In the genomic region with DNA sequence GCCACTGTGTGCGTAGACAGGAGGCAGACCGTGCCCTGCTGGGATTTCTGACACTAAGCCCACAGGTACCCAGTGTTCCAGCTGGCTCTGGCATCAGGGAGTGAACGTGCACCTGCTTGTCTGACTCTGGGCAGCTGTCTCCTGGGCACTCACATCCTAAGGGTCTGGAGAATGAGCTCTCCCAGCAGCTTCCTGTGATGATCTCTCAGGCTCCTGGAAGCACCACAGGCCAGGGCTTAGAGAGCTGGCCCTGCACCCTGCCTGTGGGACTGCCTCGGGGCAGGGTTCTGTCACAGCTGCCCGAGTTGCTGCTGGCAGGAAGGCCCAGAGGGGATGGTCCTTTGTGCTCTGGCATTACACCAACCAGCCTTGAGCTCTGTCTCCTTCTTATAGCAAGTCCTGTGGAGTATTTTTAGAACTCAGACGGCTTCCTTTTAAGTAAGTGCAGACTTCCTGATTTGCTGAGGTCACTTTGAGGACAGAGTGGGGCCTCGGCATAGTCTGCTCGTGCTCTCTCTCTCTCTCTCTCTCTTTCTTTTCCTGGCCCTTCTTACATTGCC, we compare ENCODE assay signal across 8 mouse cellular contexts. TPM values are rescaled to one million over a fixed set of nuclear protein-coding genes. Genes with fewer than 3 reads are reported as not detected.
DNase-seq lines count a peak whose midpoint lies in the region; ATAC-seq and TF ChIP-seq lines count a peak whose summit lies in the region.

No protein-coding gene starts in this region.

- H3K4me2 ChIP-seq in intestine, embryonic 16.5 days (ENCODE audit: low read depth, low read length): 0 out of 2 replicates have a peak overlapping the region, but pooled peaks have one; percentile 8
- H3K4me2 ChIP-seq in liver, embryonic 16.5 days (ENCODE audit: low read depth, low read length): no peak overlapping the region
- no peak overlapping the region for H3K4me2 ChIP-seq in neural tube, embryonic 13.5 days

- no peaks in the 10 kb centered on the region for H3K27me3 ChIP-seq in intestine, embryonic 16.5 days (replicated peaks; ENCODE audit: control insufficient read depth, insufficient read depth, low read length)
- H3K27me3 ChIP-seq in liver, embryonic 16.5 days (ENCODE audit: control insufficient read depth, insufficient read depth, low read depth, low read length): no peaks in the 10 kb centered on the region
- no peaks in the 10 kb centered on the region for H3K27me3 ChIP-seq in neural tube, embryonic 13.5 days

- intact Hi-C loops in gastrocnemius, postnatal 36 days (cut with DNase I): no loop called here

- peak overlapping the region; percentile 49; the same call in 1 of the 2 replicates for H3K9ac ChIP-seq in intestine, embryonic 16.5 days (ENCODE audit: low read depth, low read length)
- no peak overlapping the region for H3K9ac ChIP-seq in liver, embryonic 16.5 days (ENCODE audit: low read depth, low read length)
- H3K9ac ChIP-seq in neural tube, embryonic 13.5 days: 0 out of 2 replicates have a peak overlapping the region, but pooled peaks have one; percentile 34

- no peak overlapping the region for H3K4me3 ChIP-seq in layer of hippocampus, adult 2 months
- H3K4me3 ChIP-seq in intestine, embryonic 16.5 days (ENCODE audit: low read length): no peak overlapping the region
- no peak overlapping the region for H3K4me3 ChIP-seq in liver, embryonic 16.5 days (ENCODE audit: low read depth, low read length)
- H3K4me3 ChIP-seq in neural tube, embryonic 13.5 days: no peak overlapping the region

- peak; percentile 86 for ATAC-seq in intestine, embryonic 16.5 days
- ATAC-seq in liver, embryonic 16.5 days (ENCODE audit: low read depth): peak; percentile 24; the same call in 1 of the 2 replicates
- ATAC-seq in neural tube, embryonic 13.5 days (ENCODE audit: low read depth): no peak

- peaks cover 16% of the 10 kb centered on the region for H3K4me1 ChIP-seq in intestine, embryonic 16.5 days (ENCODE audit: control insufficient read depth, insufficient read depth, low read length)
- peaks cover 4% of the 10 kb centered on the region; the same call in 1 of the 2 replicates for H3K4me1 ChIP-seq in liver, embryonic 16.5 days (ENCODE audit: control insufficient read depth, low read depth, low read length)
- peaks cover 32% of the 10 kb centered on the region for H3K4me1 ChIP-seq in neural tube, embryonic 13.5 days (replicated peaks)

- DNase-seq in layer of hippocampus, adult 2 months (ENCODE audit: low spot score in 2 of 2): peak in 1 of 2 experiments; percentile 35
- DNase-seq in layer of hippocampus, adult 9-10 months (ENCODE audit: low spot score): no peak
- DNase-seq in adrenal gland, postnatal 14 days: peak; percentile 80
- peak; percentile 43 to 49 for DNase-seq in gastrocnemius, postnatal 36 days
- DNase-seq in c-Kit-positive CD71-positive TER-119-positive erythroid progenitor cells, embryonic 14.5 days (ENCODE audit: low spot score): no peak

- H3K36me3 ChIP-seq in intestine, embryonic 16.5 days (ENCODE audit: control insufficient read depth, insufficient read depth, low read length): no peaks in the 10 kb centered on the region
- no peaks in the 10 kb centered on the region for H3K36me3 ChIP-seq in liver, embryonic 16.5 days (ENCODE audit: control insufficient read depth, insufficient read depth)
- H3K36me3 ChIP-seq in neural tube, embryonic 13.5 days: peaks cover 5% of the 10 kb centered on the region; the same call in 1 of the 2 replicates

- H3K27ac ChIP-seq in layer of hippocampus, adult 2 months: peak overlapping the region; percentile 43
- peak overlapping the region; percentile 92 for H3K27ac ChIP-seq in intestine, embryonic 16.5 days (ENCODE audit: low read length)
- no peak overlapping the region for H3K27ac ChIP-seq in liver, embryonic 16.5 days (ENCODE audit: low read length)
- H3K27ac ChIP-seq in neural tube, embryonic 13.5 days (replicated peaks): peak overlapping the region; percentile 42; the same call in 1 of the 2 replicates

- 32% methylated on average over 8 of the region's 8 CpGs for WGBS in intestine, embryonic 16.5 days
- WGBS in liver, embryonic 16.5 days (ENCODE audit: insufficient replicate concordance): 31% methylated on average over 8 of the region's 8 CpGs
- 48% methylated on average over 8 of the region's 8 CpGs for WGBS in neural tube, embryonic 13.5 days

- TF ChIP-seq CTCF in layer of hippocampus, adult 2 months (conservative IDR thresholded peaks at IDR 0.05): no peak

- no peaks in the 10 kb centered on the region for H3K9me3 ChIP-seq in intestine, embryonic 16.5 days (ENCODE audit: control insufficient read depth, low read length)
- H3K9me3 ChIP-seq in liver, embryonic 16.5 days (replicated peaks; ENCODE audit: control insufficient read depth, low read length): no peaks in the 10 kb centered on the region
- H3K9me3 ChIP-seq in neural tube, embryonic 13.5 days: no peaks in the 10 kb centered on the region

RNA-seq across cellular contexts. Expression of gene Fbxw11, which starts 23.2 kb away (rescaled TPM):
- 100 to 1,000 TPM; 146 to 157 TPM for total RNA-seq in layer of hippocampus, adult 2 months (2021)
- total RNA-seq in adrenal gland, postnatal 14 days (2021): 85.5 and 86.2 TPM in 2 replicates
- 10 to 100 TPM; 51.0 to 52.6 TPM for total RNA-seq in gastrocnemius, postnatal 36 days (2021)
- polyA plus RNA-seq in intestine, embryonic 16.5 days (2015; fragmentation: Nextera tagmentation; extraction: Ambion mirVana): 59.0 and 59.6 TPM in 2 replicates
- 19.5 and 19.8 TPM in 2 replicates for polyA plus RNA-seq in liver, embryonic 16.5 days (2015; fragmentation: Nextera tagmentation; extraction: Ambion mirVana)
- polyA plus RNA-seq in neural tube, embryonic 13.5 days (2015; fragmentation: Nextera tagmentation; extraction: Ambion mirVana): 106 and 119 TPM in 2 replicates

Comparison
In these comparisons a context has a peak if more than half of its experiments do, and no peak if none do; other contexts are left out.
1. DNase-seq: peak in adrenal gland, postnatal 14 days (single experiment) and gastrocnemius, postnatal 36 days (2 of 2); none in layer of hippocampus, adult 9-10 months (single experiment) and c-Kit-positive CD71-positive TER-119-positive erythroid progenitor cells, embryonic 14.5 days (single experiment).